Mouse (Mus musculus) liver, embryonic 11.5 days (tissue): ENCODE data around the gene Kcnd2. TPM values are rescaled to one million over a fixed set of nuclear protein-coding genes. Genes with fewer than 3 reads are reported as not detected.

Source experiments
- ATAC-seq: fragments of 200-750 bp; cut with Nextera tagmentation; replicated peaks from 2 replicates; pipeline ENCODE4 v1.8.0; 2017; ENCODE audit warnings: moderate number of reproducible peaks, mild to moderate bottlenecking, moderate TSS enrichment, moderate library complexity; ENCODE audit not compliant: low FRiP score
- DNase-seq: peaks from one replicate; pipeline ENCODE4 v3.0.0-alpha.2; 2017; ENCODE audit warnings: low spot score
- H3K27ac ChIP-seq: fragments of 300-500 bp; sonication (generic); 2 replicates; pipeline ENCODE4 v1.5.1; 2014; ENCODE audit warnings: mild to moderate bottlenecking, low read depth, low read length, control low read depth
- H3K27me3 ChIP-seq: fragments of 300-500 bp; sonication (generic); replicated peaks from 2 replicates; pipeline ENCODE4 v1.6.1; 2014; ENCODE audit warnings: low read length, mixed read lengths; ENCODE audit not compliant: control insufficient read depth, insufficient read depth
- H3K36me3 ChIP-seq: fragments of 300-500 bp; sonication (generic); 2 replicates; pipeline ENCODE4 v1.6.1; 2014; ENCODE audit warnings: mild to moderate bottlenecking, low read length, moderate library complexity, mixed read lengths; ENCODE audit not compliant: control insufficient read depth, insufficient read depth
- H3K4me1 ChIP-seq: fragments of 300-500 bp; sonication (generic); replicated peaks from 2 replicates; pipeline ENCODE4 v1.6.1; 2014; ENCODE audit warnings: low read length, mixed read lengths; ENCODE audit not compliant: control insufficient read depth, insufficient read depth
- H3K4me2 ChIP-seq: fragments of 300-500 bp; sonication (generic); 2 replicates; pipeline ENCODE4 v1.6.1; 2014; ENCODE audit warnings: mild to moderate bottlenecking, control low read depth, moderate library complexity
- H3K4me3 ChIP-seq: fragments of 300-500 bp; sonication (generic); 2 replicates; pipeline ENCODE4 v1.5.1; 2014; ENCODE audit warnings: low read depth, low read length, control low read depth
- H3K9ac ChIP-seq: fragments of 300-500 bp; sonication (generic); 2 replicates; pipeline ENCODE4 v1.6.1; 2014; ENCODE audit warnings: low read depth, low read length, control low read depth
- H3K9me3 ChIP-seq: fragments of 300-500 bp; sonication (generic); 2 replicates; pipeline ENCODE4 v1.6.1; 2016; ENCODE audit warnings: low read length, inconsistent platforms, mixed read lengths; ENCODE audit not compliant: control insufficient read depth
- WGBS: fragments of 180-500 bp; shearing (Covaris S2); extraction: QIAGEN DNeasy Blood & Tissue Kit; methylation state at CpG from one replicate; pipeline ENCODE4 v1.1.7; 2014; 5-methylcytosine and 5-hydroxymethylcytosine counted together
- polyA plus RNA-seq: library from polyadenylated mRNA; unstranded; fragments of >200 nt; fragmentation: Nextera tagmentation; extraction: Ambion mirVana; gene quantifications from 2 replicates; pipeline ENCODE4 v1.2.1, GENCODE M21; 2014

Kcnd2 gene
- polyA plus RNA-seq, 1 experiment from 2014 or later = 0.21 TPM

DNA sequence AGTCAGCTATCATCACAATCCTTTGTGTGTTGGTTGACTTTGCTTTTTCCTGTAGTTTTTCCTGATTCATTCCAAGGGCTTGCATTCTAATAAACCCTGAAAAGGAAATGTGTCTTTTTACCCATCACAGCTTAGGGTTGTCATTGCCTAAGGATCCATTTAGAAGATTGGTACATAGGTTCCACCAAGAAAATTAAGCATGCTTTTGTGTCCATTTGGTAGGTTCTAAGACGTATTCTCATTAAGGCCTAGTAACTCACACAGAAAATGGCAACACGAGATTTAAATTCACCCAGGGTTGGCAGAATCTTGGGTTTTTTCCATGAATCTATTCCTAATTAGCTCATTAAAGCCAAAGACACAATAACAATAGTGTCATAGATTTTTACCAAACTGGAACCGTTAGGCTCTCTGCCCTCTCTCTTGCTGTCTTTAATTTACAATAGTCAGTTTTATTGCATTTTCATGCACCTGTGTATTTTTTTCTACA, 477.6 kb downstream of the Kcnd2 start:
- no peak for DNase-seq
- Histone ChIP-seq H3K27ac (no peak overlapping the region), H3K4me1 (no peaks in the 10 kb centered on the region), H3K9me3 (no peaks in the 10 kb centered on the region), H3K36me3 (no peaks in the 10 kb centered on the region), H3K4me3 (no peak overlapping the region), H3K9ac (no peak overlapping the region), H3K27me3 (no peaks in the 10 kb centered on the region), H3K4me2 (no peak overlapping the region)
- 79% methylated on average over 3 of the region's 3 CpGs for WGBS
- ATAC-seq = no peak

DNA sequence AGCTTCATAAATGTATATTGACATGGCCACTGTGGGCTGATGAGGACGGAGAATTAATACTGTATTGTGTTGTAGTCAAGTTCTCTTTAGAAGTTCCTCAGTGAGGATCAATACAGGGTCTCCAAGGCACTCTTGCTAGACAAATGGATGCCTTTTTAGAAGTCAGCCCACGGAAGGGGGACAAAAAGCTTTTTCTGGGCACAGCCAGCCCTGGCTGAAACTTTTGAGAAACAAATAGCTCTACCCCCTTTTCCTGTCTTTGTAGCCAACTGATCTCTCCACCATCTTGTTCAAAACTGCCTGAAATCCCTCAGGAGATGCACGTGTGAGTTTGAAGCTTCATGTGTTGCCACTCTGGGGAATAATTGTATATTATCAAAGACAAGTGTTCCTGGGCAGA, 482.3 kb downstream of the Kcnd2 start:
- Histone ChIP-seq H3K27ac (no peak overlapping the region), H3K36me3 (no peaks in the 10 kb centered on the region), H3K9ac (no peak overlapping the region), H3K9me3 (no peaks in the 10 kb centered on the region), H3K4me2 (no peak overlapping the region), H3K4me3 (no peak overlapping the region), H3K27me3 (no peaks in the 10 kb centered on the region), H3K4me1 (no peaks in the 10 kb centered on the region)
- ATAC-seq (no peak), DNase-seq (no peak)
- 73% methylated on average over 3 of the region's 3 CpGs for WGBS

DNA sequence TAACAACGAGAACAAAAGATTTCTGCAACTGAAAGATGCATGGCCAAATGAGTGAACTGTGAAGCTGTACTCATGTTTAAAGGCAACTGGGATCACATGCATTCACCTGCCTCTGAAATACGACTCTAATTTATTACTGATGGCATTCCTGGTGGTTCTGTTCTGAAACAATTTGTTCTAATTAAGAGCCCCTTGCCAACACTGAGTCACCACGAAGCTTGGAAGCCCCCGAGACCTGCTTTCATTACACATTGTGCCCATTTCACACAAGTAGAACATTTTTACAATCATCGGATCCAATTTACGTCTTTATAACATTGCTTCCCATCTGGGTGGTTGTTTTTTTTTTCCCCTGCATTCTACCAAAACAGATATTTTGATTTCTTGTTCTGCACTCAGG, 485.8 kb downstream of the Kcnd2 start:
- no peak for DNase-seq
- no peaks in the 10 kb centered on the region for H3K27me3 ChIP-seq
- no peaks in the 10 kb centered on the region for H3K4me1 ChIP-seq
- H3K9me3 ChIP-seq = no peaks in the 10 kb centered on the region
- H3K4me3 ChIP-seq = no peak overlapping the region
- H3K9ac ChIP-seq = no peak overlapping the region
- H3K27ac ChIP-seq = no peak overlapping the region
- H3K36me3 ChIP-seq = no peaks in the 10 kb centered on the region
- 79% methylated on average over 6 of the region's 6 CpGs for WGBS
- no peak overlapping the region for H3K4me2 ChIP-seq
- ATAC-seq = no peak

DNA sequence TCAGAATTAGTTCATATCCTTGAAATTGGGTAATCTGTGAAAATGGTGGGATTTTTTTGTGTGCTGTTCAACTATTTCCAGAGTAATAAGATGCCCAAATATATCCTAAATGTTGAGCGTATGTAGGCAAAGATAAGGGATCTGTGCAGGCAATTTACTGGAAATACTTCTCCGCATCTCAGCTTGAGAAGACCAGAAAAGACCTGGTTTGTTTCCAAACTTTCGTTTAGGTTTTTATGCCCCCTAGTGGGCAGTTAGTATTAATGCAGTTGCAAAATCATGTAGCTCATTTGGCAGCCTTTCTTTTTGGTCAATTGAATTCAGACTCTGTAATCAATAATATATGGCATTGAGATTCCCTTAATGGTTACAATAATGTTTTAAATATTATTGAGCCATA, 493.9 kb downstream of the Kcnd2 start:
- no peak for DNase-seq
- H3K4me1 ChIP-seq = no peaks in the 10 kb centered on the region
- 20% methylated on average over 3 of the region's 3 CpGs for WGBS

DNA sequence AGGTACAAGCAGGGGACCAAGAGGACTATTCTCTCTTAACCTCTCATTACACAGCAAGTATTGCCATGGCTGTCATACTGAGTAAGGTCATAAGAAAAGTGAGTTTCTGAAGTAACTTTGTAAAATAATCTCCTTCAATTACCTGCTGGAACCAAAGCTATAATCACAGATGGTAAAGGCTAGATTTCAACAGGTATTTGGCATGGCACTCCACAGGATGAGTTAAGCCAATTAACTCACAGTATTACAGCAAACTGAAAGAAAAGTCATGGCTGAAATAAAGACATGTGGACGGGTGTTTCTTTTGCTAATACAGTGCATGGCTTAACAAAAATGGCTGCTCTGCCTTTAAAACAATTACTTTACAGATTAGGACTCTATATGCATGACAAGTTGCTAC, 503.8 kb downstream of the Kcnd2 start:
- Histone ChIP-seq H3K27ac (no peak overlapping the region), H3K36me3 (no peaks in the 10 kb centered on the region), H3K9me3 (no peaks in the 10 kb centered on the region), H3K4me3 (no peak overlapping the region), H3K4me2 (no peak overlapping the region), H3K4me1 (no peaks in the 10 kb centered on the region), H3K9ac (no peak overlapping the region), H3K27me3 (no peaks in the 10 kb centered on the region)
- DNase-seq (no peak), ATAC-seq (no peak)
- WGBS = 80% methylated on average over 1 of the region's 1 CpGs

More for the DNA sequence above, 493.9 kb downstream of the Kcnd2 start:
- Histone ChIP-seq H3K27ac (no peak overlapping the region), H3K9ac (no peak overlapping the region), H3K4me3 (no peak overlapping the region), H3K4me2 (no peak overlapping the region), H3K9me3 (no peaks in the 10 kb centered on the region), H3K27me3 (no peaks in the 10 kb centered on the region), H3K36me3 (no peaks in the 10 kb centered on the region)
- no peak for ATAC-seq

DNA sequence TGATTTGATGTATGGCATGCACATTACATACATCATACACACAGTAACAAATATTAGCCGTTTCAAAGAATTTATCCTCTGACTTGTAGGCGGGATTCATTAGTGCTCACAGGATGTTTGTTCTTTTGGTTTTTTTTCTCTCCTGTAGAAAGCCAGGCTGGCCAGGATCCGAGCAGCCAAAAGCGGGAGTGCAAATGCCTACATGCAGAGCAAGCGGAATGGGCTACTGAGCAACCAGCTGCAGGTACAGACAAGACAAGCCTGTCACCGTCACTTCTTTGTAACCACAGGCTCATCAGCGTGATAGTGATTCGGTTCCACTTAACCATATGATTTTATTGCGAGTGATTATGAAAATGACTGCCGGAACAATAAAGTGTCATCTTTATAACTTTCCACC, 506.9 kb downstream of the Kcnd2 start:
- Histone ChIP-seq H3K27ac (no peak overlapping the region), H3K9me3 (no peaks in the 10 kb centered on the region), H3K4me3 (no peak overlapping the region), H3K36me3 (no peaks in the 10 kb centered on the region), H3K9ac (no peak overlapping the region), H3K27me3 (no peaks in the 10 kb centered on the region), H3K4me2 (no peak overlapping the region), H3K4me1 (no peaks in the 10 kb centered on the region)
- 83% methylated on average over 10 of the region's 10 CpGs for WGBS
- ATAC-seq (no peak), DNase-seq (no peak)

DNA sequence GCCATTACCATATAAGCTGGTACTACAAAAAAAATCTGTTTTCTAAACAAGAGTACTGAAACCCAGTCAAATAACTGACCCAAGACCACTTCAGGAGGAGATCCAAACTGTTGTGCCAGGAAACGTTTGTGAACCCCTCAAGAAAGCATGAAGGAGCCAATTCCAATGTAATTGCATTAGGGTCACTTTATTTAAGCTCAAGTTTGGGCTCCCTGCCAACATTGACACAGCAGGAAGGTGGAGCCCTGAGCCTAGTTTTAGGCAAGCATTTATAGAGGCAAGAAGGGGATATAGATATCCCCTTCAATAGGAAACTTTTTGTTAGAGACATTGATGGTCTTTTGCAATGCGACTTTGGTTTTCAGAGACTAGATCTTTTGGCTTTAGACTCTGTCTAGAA, 525.3 kb downstream of the Kcnd2 start:
- Histone ChIP-seq H3K36me3 (no peaks in the 10 kb centered on the region), H3K27me3 (no peaks in the 10 kb centered on the region), H3K9ac (no peak overlapping the region), H3K27ac (no peak overlapping the region), H3K4me1 (no peaks in the 10 kb centered on the region), H3K9me3 (no peaks in the 10 kb centered on the region), H3K4me2 (no peak overlapping the region), H3K4me3 (no peak overlapping the region)
- ATAC-seq (no peak), DNase-seq (no peak)
- WGBS = 57% methylated on average over 2 of the region's 2 CpGs

DNA sequence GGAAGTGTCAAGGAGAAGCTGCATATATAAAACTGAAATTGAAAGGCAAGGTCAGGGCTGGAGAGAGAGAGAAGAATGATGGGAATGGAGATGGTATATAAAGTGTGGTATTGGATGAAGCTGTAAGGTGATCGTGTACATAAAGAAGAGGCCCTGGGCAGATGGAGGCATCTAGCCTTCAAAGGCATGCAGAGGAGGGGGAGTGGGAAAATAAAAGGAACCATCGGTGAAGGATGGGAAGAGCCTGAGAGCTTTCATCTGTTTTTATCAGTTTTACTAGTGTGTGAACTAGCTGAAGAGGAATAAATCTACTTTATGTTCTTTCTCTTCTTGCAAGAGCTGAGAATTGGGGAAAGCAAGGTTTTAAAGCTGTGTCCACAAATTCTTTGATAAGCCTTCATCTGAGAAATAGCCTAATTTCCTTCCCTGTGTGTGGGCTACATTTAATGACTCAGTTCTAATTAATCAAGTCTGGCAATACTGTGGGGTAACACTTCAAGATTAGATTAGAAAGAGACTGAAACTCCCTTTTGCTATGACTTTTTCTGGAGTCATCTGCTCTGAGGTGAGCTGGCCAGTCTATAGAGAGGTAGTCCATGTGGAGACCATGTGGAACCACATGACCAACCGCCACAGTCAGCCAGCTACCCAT, 529.4 kb downstream of the Kcnd2 start:
- Histone ChIP-seq H3K36me3 (no peaks in the 10 kb centered on the region), H3K4me1 (no peaks in the 10 kb centered on the region), H3K4me2 (no peak overlapping the region), H3K4me3 (no peak overlapping the region), H3K27me3 (no peaks in the 10 kb centered on the region), H3K27ac (no peak overlapping the region), H3K9me3 (no peaks in the 10 kb centered on the region), H3K9ac (no peak overlapping the region)
- WGBS = 64% methylated on average over 3 of the region's 3 CpGs
- no peak for DNase-seq
- no peak for ATAC-seq

DNA sequence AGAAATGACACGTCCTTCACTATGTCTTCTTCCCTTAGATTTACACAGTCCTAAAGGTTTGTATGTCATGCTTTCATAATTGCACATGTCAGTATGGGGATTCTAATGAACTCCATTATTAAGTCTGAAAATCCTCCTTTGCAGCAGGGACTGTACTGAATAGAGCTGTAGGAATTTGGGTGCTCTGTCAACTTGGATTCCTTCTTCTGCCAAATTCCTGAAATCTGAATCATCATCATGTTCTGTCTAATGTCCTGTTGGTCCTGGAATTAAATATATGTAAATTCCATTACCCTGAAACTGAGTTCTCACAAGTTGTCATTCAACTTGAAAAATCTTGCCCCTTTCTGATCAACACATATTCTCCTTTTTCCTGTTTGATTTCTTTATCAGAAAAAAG, 532.2 kb downstream of the Kcnd2 start:
- no peak for ATAC-seq
- Histone ChIP-seq H3K27me3 (no peaks in the 10 kb centered on the region), H3K9me3 (no peaks in the 10 kb centered on the region), H3K36me3 (no peaks in the 10 kb centered on the region), H3K4me3 (no peak overlapping the region), H3K4me1 (no peaks in the 10 kb centered on the region), H3K27ac (no peak overlapping the region), H3K4me2 (no peak overlapping the region), H3K9ac (no peak overlapping the region)
- DNase-seq = no peak
- WGBS = 79% methylated on average over 1 of the region's 1 CpGs
